Mouse (Mus musculus): ENCODE measurements around the gene Plekha4.

DNA sequence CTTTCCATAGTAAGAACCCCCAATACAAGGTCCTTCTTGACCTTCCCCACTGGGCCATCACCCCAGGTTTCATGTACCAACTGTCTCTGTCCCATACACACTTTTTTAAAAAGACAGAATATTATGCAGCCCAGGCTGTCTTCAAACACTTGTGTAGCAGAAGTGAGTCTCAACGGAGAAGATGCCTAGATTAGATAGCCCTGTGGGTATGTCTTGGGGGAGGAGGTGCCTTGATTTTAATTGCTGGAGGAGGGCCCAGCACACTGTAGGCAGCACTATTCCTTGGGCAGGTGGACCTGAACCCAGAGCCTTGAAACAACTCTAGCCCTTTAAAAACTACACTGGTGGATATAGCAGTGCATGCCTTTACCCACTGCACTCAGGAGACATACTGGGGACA is 44.0 kb upstream of the Plekha4 start:
- TF ChIP-seq CTCF (IDR thresholded peaks at IDR 0.05; ENCODE audit: borderline replicate concordance, control insufficient read depth, extremely low read depth, insufficient read depth, low read length, poor library complexity) (no peak), POLR2A (IDR thresholded peaks at IDR 0.05; ENCODE audit: control insufficient read depth, extremely low read depth, insufficient read depth, low read length, poor library complexity) (no peak)
